Mouse (Mus musculus) B cell, adult 2 months (primary cell): ENCODE measurements around the gene 4930447F04Rik.

Experiments used
- DNase-seq, 2 experiments: peaks; one replicate each; pipeline ENCODE4 v3.0.0; 2022

The 4930447F04Rik gene

DNA sequence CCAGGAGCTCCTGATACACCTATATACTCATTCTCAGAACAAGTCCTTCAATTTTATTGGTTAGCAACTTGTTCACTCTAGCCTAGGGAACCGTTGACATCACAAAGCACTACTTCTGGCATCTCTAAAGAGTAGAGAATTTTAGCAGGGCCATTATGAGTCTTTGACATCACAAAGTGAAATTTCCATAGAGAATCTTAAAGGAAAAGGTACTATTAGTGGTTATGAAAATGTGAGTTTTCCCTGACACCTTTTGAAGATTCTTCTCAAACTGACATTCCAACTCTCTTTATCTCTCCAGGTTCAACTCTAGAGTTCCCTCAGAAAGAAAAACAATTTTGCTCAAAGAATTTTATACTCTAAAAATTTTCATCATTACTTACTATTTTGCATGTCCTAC, at the start of gene 4930447F04Rik:
4930447F04Rik (minus strand) TSS at position 101 of the 400 bp plus-strand sequence.
- no peak for DNase-seq
